Mouse (Mus musculus): Measurements from ENCODE around the gene Timm8a2. TPM values are rescaled to one million over a fixed set of nuclear protein-coding genes. Genes with fewer than 3 reads are reported as not detected.

Timm8a2 gene
- total and polyA plus RNA-seq, 3 experiments = 0.05 TPM; not detected in 2

DNA sequence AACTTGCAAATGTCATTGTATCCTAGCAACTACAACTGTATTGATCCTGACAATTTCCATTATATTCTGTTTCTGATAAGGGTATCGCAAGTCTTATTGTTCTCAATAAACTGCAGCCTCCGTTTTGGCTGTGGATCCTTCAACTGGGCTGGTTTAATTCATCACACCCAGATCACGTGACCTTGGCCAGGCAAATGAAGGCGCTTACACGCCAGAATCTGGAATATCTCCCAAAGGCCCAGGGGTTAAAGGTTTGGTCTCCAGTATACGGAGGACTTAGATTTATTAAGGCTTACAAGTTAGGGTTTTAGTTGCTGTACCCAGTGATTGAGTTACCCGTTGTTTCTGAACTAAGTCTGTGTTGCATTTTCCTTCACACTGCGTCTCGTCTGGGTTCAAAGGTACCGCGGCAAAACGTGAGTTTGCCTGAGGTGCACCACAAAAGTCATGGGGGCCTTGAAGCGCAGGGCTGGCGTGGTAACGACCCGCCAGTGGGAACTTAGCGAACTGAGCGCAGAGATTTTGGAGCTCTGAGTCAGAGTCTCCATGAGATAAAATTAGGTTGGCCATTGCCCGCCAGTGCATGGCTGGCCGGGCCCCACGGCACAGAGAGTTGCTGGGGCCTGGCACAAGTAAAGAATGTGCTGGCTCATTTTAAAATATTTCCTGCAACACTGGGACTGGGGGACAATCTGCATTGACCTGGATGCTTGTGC is 41.2 kb downstream of the Timm8a2 start:
- Histone ChIP-seq H3K27me3 (ENCODE audit: insufficient read depth, low read length) (peaks cover 48% of the 10 kb centered on the region), H3K36me3 (replicated peaks) (no peaks in the 10 kb centered on the region), H3K4me3 (ENCODE audit: low read depth, low read length) (no peak overlapping the region), H3K4me1 (ENCODE audit: insufficient read depth, low read depth, low read length) (peaks cover 6% of the 10 kb centered on the region), H3K9me3 (replicated peaks) (no peaks in the 10 kb centered on the region)
- DNase-seq (ENCODE audit: low spot score) (no peak), ATAC-seq (ENCODE audit: extremely low read depth, insufficient number of reproducible peaks, low FRiP score, poor library complexity, severe bottlenecking) (no peak)
- TF ChIP-seq TAL1 (conservative IDR thresholded peaks at IDR 0.05; ENCODE audit: low read depth, low read length) = no peak
- no peak for TF ChIP-seq POLR2AphosphoS5 (IDR thresholded peaks at IDR 0.05; ENCODE audit: insufficient replicate concordance, low read depth, low read length)
- no peak for TF ChIP-seq GATA2 (IDR thresholded peaks at IDR 0.05; ENCODE audit: borderline replicate concordance, low read depth, low read length)
- TF ChIP-seq CTCF (IDR thresholded peaks at IDR 0.05; ENCODE audit: low read depth, low read length) = no peak
- TF ChIP-seq GATA1 (IDR thresholded peaks at IDR 0.05; ENCODE audit: borderline replicate concordance, low read length) = no peak

DNA sequence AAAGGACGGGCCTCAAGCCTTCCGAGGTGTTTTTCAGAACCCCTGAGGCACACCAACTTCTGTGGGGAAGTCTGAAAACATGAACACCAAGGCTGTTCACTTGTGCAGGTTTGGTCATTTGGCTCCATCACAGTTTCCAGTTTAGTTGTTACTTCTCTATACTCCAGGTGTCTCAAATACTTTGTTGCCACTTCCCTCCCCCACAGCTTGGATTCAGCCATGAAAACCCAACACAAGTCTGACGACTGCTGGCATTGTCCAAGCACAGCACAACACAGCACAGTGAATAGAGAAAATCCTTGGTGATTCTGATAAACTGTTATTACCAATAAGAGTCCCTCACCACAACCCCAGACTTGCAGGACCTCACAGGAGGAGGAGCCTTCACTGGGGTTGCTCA is 42.5 kb downstream of the Timm8a2 start:
- Histone ChIP-seq H3K4me1 (ENCODE audit: insufficient read depth, low read depth, low read length) (peaks cover 6% of the 10 kb centered on the region), H3K9me3 (replicated peaks) (no peaks in the 10 kb centered on the region), H3K27me3 (ENCODE audit: insufficient read depth, low read length) (peaks cover 50% of the 10 kb centered on the region), H3K4me3 (ENCODE audit: low read depth, low read length) (no peak overlapping the region), H3K36me3 (replicated peaks) (no peaks in the 10 kb centered on the region)
- DNase-seq (ENCODE audit: low spot score) = no peak
- no peak for TF ChIP-seq TAL1 (conservative IDR thresholded peaks at IDR 0.05; ENCODE audit: low read depth, low read length)
- no peak for TF ChIP-seq GATA2 (IDR thresholded peaks at IDR 0.05; ENCODE audit: borderline replicate concordance, low read depth, low read length)
- no peak for TF ChIP-seq CTCF (IDR thresholded peaks at IDR 0.05; ENCODE audit: low read depth, low read length)
- no peak for TF ChIP-seq POLR2AphosphoS5 (IDR thresholded peaks at IDR 0.05; ENCODE audit: insufficient replicate concordance, low read depth, low read length)
- TF ChIP-seq GATA1 (IDR thresholded peaks at IDR 0.05; ENCODE audit: borderline replicate concordance, low read length) = no peak
- ATAC-seq (ENCODE audit: extremely low read depth, insufficient number of reproducible peaks, low FRiP score, poor library complexity, severe bottlenecking) = no peak

GRCm38 (mm10) chr14:122079428-122079827 is 45.0 kb downstream of the Timm8a2 start:
- no peaks in the 10 kb centered on the region for H3K36me3 ChIP-seq (replicated peaks)
- no peak for DNase-seq (ENCODE audit: low spot score)
- TF ChIP-seq TAL1 (conservative IDR thresholded peaks at IDR 0.05; ENCODE audit: low read depth, low read length) (no peak), CTCF (IDR thresholded peaks at IDR 0.05; ENCODE audit: low read depth, low read length) (peak; percentile 52), GATA2 (IDR thresholded peaks at IDR 0.05; ENCODE audit: borderline replicate concordance, low read depth, low read length) (no peak)
- no peaks in the 10 kb centered on the region for H3K9me3 ChIP-seq (replicated peaks)
- peaks cover 6% of the 10 kb centered on the region for H3K4me1 ChIP-seq (ENCODE audit: insufficient read depth, low read depth, low read length)
- H3K4me3 ChIP-seq (ENCODE audit: low read depth, low read length) = no peak overlapping the region
- peaks cover 32% of the 10 kb centered on the region for H3K27me3 ChIP-seq (ENCODE audit: insufficient read depth, low read length)
- no peak for ATAC-seq (ENCODE audit: extremely low read depth, insufficient number of reproducible peaks, low FRiP score, poor library complexity, severe bottlenecking)

GRCm38 (mm10) chr14:122079921-122080320 is 45.4 kb downstream of the Timm8a2 start:
- Histone ChIP-seq H3K36me3 (replicated peaks) (no peaks in the 10 kb centered on the region), H3K27me3 (ENCODE audit: insufficient read depth, low read length) (peaks cover 31% of the 10 kb centered on the region), H3K4me3 (ENCODE audit: low read depth, low read length) (no peak overlapping the region), H3K4me1 (ENCODE audit: insufficient read depth, low read depth, low read length) (peaks cover 6% of the 10 kb centered on the region), H3K9me3 (replicated peaks) (no peaks in the 10 kb centered on the region)
- ATAC-seq (ENCODE audit: extremely low read depth, insufficient number of reproducible peaks, low FRiP score, poor library complexity, severe bottlenecking) = no peak
- DNase-seq (ENCODE audit: low spot score) = no peak
- TF ChIP-seq TAL1 (conservative IDR thresholded peaks at IDR 0.05; ENCODE audit: low read depth, low read length) (no peak), GATA1 (IDR thresholded peaks at IDR 0.05; ENCODE audit: borderline replicate concordance, low read length) (no peak), POLR2AphosphoS5 (IDR thresholded peaks at IDR 0.05; ENCODE audit: insufficient replicate concordance, low read depth, low read length) (no peak), GATA2 (IDR thresholded peaks at IDR 0.05; ENCODE audit: borderline replicate concordance, low read depth, low read length) (no peak), CTCF (IDR thresholded peaks at IDR 0.05; ENCODE audit: low read depth, low read length) (no peak)

- H3K36me3 ChIP-seq (replicated peaks) = no peaks in the 10 kb centered on the region
- no peaks in the 10 kb centered on the region for H3K9me3 ChIP-seq (replicated peaks)
- TF ChIP-seq CTCF (IDR thresholded peaks at IDR 0.05; ENCODE audit: low read depth, low read length) = no peak
- TF ChIP-seq POLR2AphosphoS5 (IDR thresholded peaks at IDR 0.05; ENCODE audit: insufficient replicate concordance, low read depth, low read length) = no peak
- no peak for TF ChIP-seq GATA2 (IDR thresholded peaks at IDR 0.05; ENCODE audit: borderline replicate concordance, low read depth, low read length)
- no peak for TF ChIP-seq GATA1 (IDR thresholded peaks at IDR 0.05; ENCODE audit: borderline replicate concordance, low read length)
- TF ChIP-seq TAL1 (conservative IDR thresholded peaks at IDR 0.05; ENCODE audit: low read depth, low read length) = no peak
- peaks cover 30% of the 10 kb centered on the region for H3K27me3 ChIP-seq (ENCODE audit: insufficient read depth, low read length)
- ATAC-seq (ENCODE audit: extremely low read depth, insufficient number of reproducible peaks, low FRiP score, poor library complexity, severe bottlenecking) (no peak), DNase-seq (ENCODE audit: low spot score) (no peak)
- H3K4me1 ChIP-seq (ENCODE audit: insufficient read depth, low read depth, low read length) = peaks cover 6% of the 10 kb centered on the region
- no peak overlapping the region for H3K4me3 ChIP-seq (ENCODE audit: low read depth, low read length)
Measured at GRCm38 (mm10) chr14:122081308-122081707, 46.8 kb downstream of the Timm8a2 start.

DNA sequence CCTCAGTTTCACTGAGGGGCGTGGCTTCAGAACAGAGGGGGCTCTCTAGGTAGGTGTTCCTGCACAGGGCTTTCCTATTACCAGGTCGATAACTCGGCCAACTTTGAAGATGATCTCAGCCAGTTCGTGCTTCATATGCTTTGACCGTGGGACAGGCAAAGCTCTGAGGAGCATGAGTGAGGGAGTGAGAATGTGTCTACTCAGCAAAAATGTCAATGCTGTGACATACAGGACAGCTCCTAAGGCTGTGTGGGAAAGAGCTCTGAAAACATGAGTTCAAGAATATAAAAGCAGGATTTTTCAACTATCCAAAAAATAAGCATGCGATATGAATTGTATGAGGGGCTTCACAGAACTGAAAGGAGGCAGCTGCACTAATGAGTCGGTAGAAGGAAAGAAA is 49.0 kb downstream of the Timm8a2 start:
- Histone ChIP-seq H3K9me3 (replicated peaks) (peaks cover 3% of the 10 kb centered on the region), H3K4me1 (ENCODE audit: insufficient read depth, low read depth, low read length) (peaks cover 6% of the 10 kb centered on the region), H3K27me3 (ENCODE audit: insufficient read depth, low read length) (peaks cover 24% of the 10 kb centered on the region), H3K36me3 (replicated peaks) (no peaks in the 10 kb centered on the region), H3K4me3 (ENCODE audit: low read depth, low read length) (no peak overlapping the region)
- DNase-seq (ENCODE audit: low spot score) (no peak), ATAC-seq (ENCODE audit: extremely low read depth, insufficient number of reproducible peaks, low FRiP score, poor library complexity, severe bottlenecking) (no peak)
- no peak for TF ChIP-seq TAL1 (conservative IDR thresholded peaks at IDR 0.05; ENCODE audit: low read depth, low read length)

Measured in G1E (cell line).